Mouse (Mus musculus): Measurements from ENCODE around the gene Ggct. TPM values are rescaled to one million over a fixed set of nuclear protein-coding genes. Genes with fewer than 3 reads are reported as not detected.
A peak's percentile ranks its signal among the peaks of the same experiment; 100 is the strongest.

The Ggct gene
- polyA plus RNA-seq, 1 experiment from 2014 or later, result 9.9 TPM

GRCm38 (mm10) chr6:55018417-55018816, 25.7 kb upstream of the Ggct start:
- Histone ChIP-seq H3K9me3 (ENCODE audit: control insufficient read depth, low read length) (no peaks in the 10 kb centered on the region), H3K4me2 (ENCODE audit: low read length) (no peak overlapping the region), H3K4me1 (ENCODE audit: control insufficient read depth, insufficient read depth, low read length) (no peaks in the 10 kb centered on the region), H3K4me3 (replicated peaks; ENCODE audit: low read depth, low read length) (no peak overlapping the region), H3K27ac (replicated peaks; ENCODE audit: low read depth, low read length) (no peak overlapping the region), H3K36me3 (ENCODE audit: control insufficient read depth, insufficient read depth, low read length) (no peaks in the 10 kb centered on the region), H3K27me3 (ENCODE audit: control insufficient read depth, insufficient read depth, low read length) (no peaks in the 10 kb centered on the region), H3K9ac (replicated peaks; ENCODE audit: low read length) (no peak overlapping the region)
- ATAC-seq (ENCODE audit: low FRiP score, low TSS enrichment), result no peak
- no peak for DNase-seq
- WGBS, result 74% methylated on average over 2 of the region's 2 CpGs

GRCm38 (mm10) chr6:55016710-55017583, 24.2 kb upstream of the Ggct start:
- H3K4me3 ChIP-seq (replicated peaks; ENCODE audit: low read depth, low read length), result no peak overlapping the region
- peak; percentile 81 for ATAC-seq (ENCODE audit: low FRiP score, low TSS enrichment)
- H3K9me3 ChIP-seq (ENCODE audit: control insufficient read depth, low read length), result no peaks in the 10 kb centered on the region
- no peaks in the 10 kb centered on the region for H3K36me3 ChIP-seq (ENCODE audit: control insufficient read depth, insufficient read depth, low read length)
- H3K4me2 ChIP-seq (ENCODE audit: low read length), result no peak overlapping the region
- no peak overlapping the region for H3K9ac ChIP-seq (replicated peaks; ENCODE audit: low read length)
- H3K4me1 ChIP-seq (ENCODE audit: control insufficient read depth, insufficient read depth, low read length), result no peaks in the 10 kb centered on the region
- no peak overlapping the region for H3K27ac ChIP-seq (replicated peaks; ENCODE audit: low read depth, low read length)
- WGBS, result 29% methylated on average over 15 of the region's 15 CpGs
- peak; percentile 94 for DNase-seq
- no peaks in the 10 kb centered on the region for H3K27me3 ChIP-seq (ENCODE audit: control insufficient read depth, insufficient read depth, low read length)

GRCm38 (mm10) chr6:55016236-55016635, 23.5 kb upstream of the Ggct start:
- no peaks in the 10 kb centered on the region for H3K9me3 ChIP-seq (ENCODE audit: control insufficient read depth, low read length)
- peak; percentile 46; the same call in 1 of the 2 replicates for ATAC-seq (ENCODE audit: low FRiP score, low TSS enrichment)
- DNase-seq, result peak; percentile 74
- WGBS, result 21% methylated on average over 5 of the region's 5 CpGs
- H3K4me1 ChIP-seq (ENCODE audit: control insufficient read depth, insufficient read depth, low read length), result no peaks in the 10 kb centered on the region
- no peak overlapping the region for H3K4me2 ChIP-seq (ENCODE audit: low read length)
- no peak overlapping the region for H3K4me3 ChIP-seq (replicated peaks; ENCODE audit: low read depth, low read length)
- H3K27me3 ChIP-seq (ENCODE audit: control insufficient read depth, insufficient read depth, low read length), result no peaks in the 10 kb centered on the region
- no peak overlapping the region for H3K9ac ChIP-seq (replicated peaks; ENCODE audit: low read length)
- H3K27ac ChIP-seq (replicated peaks; ENCODE audit: low read depth, low read length), result no peak overlapping the region
- no peaks in the 10 kb centered on the region for H3K36me3 ChIP-seq (ENCODE audit: control insufficient read depth, insufficient read depth, low read length)

GRCm38 (mm10) chr6:55014184-55014583, 21.4 kb upstream of the Ggct start:
- H3K27ac ChIP-seq (replicated peaks; ENCODE audit: low read depth, low read length), result no peak overlapping the region
- no peak overlapping the region for H3K4me3 ChIP-seq (replicated peaks; ENCODE audit: low read depth, low read length)
- no peaks in the 10 kb centered on the region for H3K27me3 ChIP-seq (ENCODE audit: control insufficient read depth, insufficient read depth, low read length)
- no peaks in the 10 kb centered on the region for H3K36me3 ChIP-seq (ENCODE audit: control insufficient read depth, insufficient read depth, low read length)
- ATAC-seq (ENCODE audit: low FRiP score, low TSS enrichment) (no peak), DNase-seq (no peak)
- H3K9ac ChIP-seq (replicated peaks; ENCODE audit: low read length), result no peak overlapping the region
- H3K9me3 ChIP-seq (ENCODE audit: control insufficient read depth, low read length), result no peaks in the 10 kb centered on the region
- H3K4me1 ChIP-seq (ENCODE audit: control insufficient read depth, insufficient read depth, low read length), result peaks cover 8% of the 10 kb centered on the region; the same call in 1 of the 2 replicates
- 89% methylated on average over 3 of the region's 3 CpGs for WGBS
- H3K4me2 ChIP-seq (ENCODE audit: low read length), result no peak overlapping the region

- Histone ChIP-seq H3K9ac (replicated peaks; ENCODE audit: low read length) (no peak overlapping the region), H3K36me3 (ENCODE audit: control insufficient read depth, insufficient read depth, low read length) (no peaks in the 10 kb centered on the region), H3K4me2 (ENCODE audit: low read length) (no peak overlapping the region), H3K9me3 (ENCODE audit: control insufficient read depth, low read length) (no peaks in the 10 kb centered on the region), H3K27ac (replicated peaks; ENCODE audit: low read depth, low read length) (no peak overlapping the region), H3K4me3 (replicated peaks; ENCODE audit: low read depth, low read length) (no peak overlapping the region), H3K4me1 (ENCODE audit: control insufficient read depth, insufficient read depth, low read length) (peaks cover 8% of the 10 kb centered on the region; the same call in 1 of the 2 replicates), H3K27me3 (ENCODE audit: control insufficient read depth, insufficient read depth, low read length) (no peaks in the 10 kb centered on the region)
- ATAC-seq (ENCODE audit: low FRiP score, low TSS enrichment) (no peak), DNase-seq (no peak)
- 82% methylated on average over 7 of the region's 7 CpGs for WGBS
Observed at GRCm38 (mm10) chr6:55012516-55012915, 19.8 kb upstream of the Ggct start.

- H3K27ac ChIP-seq (replicated peaks; ENCODE audit: low read depth, low read length), result peak overlapping the region; percentile 45; the same call in 1 of the 2 replicates
- 56% methylated on average over 4 of the region's 4 CpGs for WGBS
- ATAC-seq (ENCODE audit: low FRiP score, low TSS enrichment) (no peak), DNase-seq (peak; percentile 43)
- H3K36me3 ChIP-seq (ENCODE audit: control insufficient read depth, insufficient read depth, low read length), result no peaks in the 10 kb centered on the region
- peaks cover 8% of the 10 kb centered on the region; the same call in 1 of the 2 replicates for H3K4me1 ChIP-seq (ENCODE audit: control insufficient read depth, insufficient read depth, low read length)
- no peaks in the 10 kb centered on the region for H3K27me3 ChIP-seq (ENCODE audit: control insufficient read depth, insufficient read depth, low read length)
- 0 out of 2 replicates have a peak overlapping the region, but pooled peaks have one; percentile 20 for H3K9ac ChIP-seq (replicated peaks; ENCODE audit: low read length)
- no peaks in the 10 kb centered on the region for H3K9me3 ChIP-seq (ENCODE audit: control insufficient read depth, low read length)
- peak overlapping the region; percentile 24; the same call in 1 of the 2 replicates for H3K4me2 ChIP-seq (ENCODE audit: low read length)
- no peak overlapping the region for H3K4me3 ChIP-seq (replicated peaks; ENCODE audit: low read depth, low read length)
Observed at GRCm38 (mm10) chr6:55010330-55011091, 17.8 kb upstream of the Ggct start.

- Histone ChIP-seq H3K4me1 (ENCODE audit: control insufficient read depth, insufficient read depth, low read length) (peaks cover 8% of the 10 kb centered on the region; the same call in 1 of the 2 replicates), H3K4me3 (replicated peaks; ENCODE audit: low read depth, low read length) (no peak overlapping the region), H3K9ac (replicated peaks; ENCODE audit: low read length) (peak overlapping the region; percentile 31; the same call in 1 of the 2 replicates), H3K9me3 (ENCODE audit: control insufficient read depth, low read length) (no peaks in the 10 kb centered on the region), H3K27ac (replicated peaks; ENCODE audit: low read depth, low read length) (peak overlapping the region; percentile 79), H3K27me3 (ENCODE audit: control insufficient read depth, insufficient read depth, low read length) (no peaks in the 10 kb centered on the region), H3K36me3 (ENCODE audit: control insufficient read depth, insufficient read depth, low read length) (no peaks in the 10 kb centered on the region), H3K4me2 (ENCODE audit: low read length) (peak overlapping the region; percentile 47)
- WGBS, result 12% methylated on average over 16 of the region's 16 CpGs
- DNase-seq (peak; percentile 64), ATAC-seq (ENCODE audit: low FRiP score, low TSS enrichment) (peak; percentile 68; the same call in 1 of the 2 replicates)
Observed at GRCm38 (mm10) chr6:55009391-55010230, 16.9 kb upstream of the Ggct start.

GRCm38 (mm10) chr6:55008401-55008800, 15.7 kb upstream of the Ggct start:
- no peak for DNase-seq
- Histone ChIP-seq H3K36me3 (ENCODE audit: control insufficient read depth, insufficient read depth, low read length) (no peaks in the 10 kb centered on the region), H3K27me3 (ENCODE audit: control insufficient read depth, insufficient read depth, low read length) (no peaks in the 10 kb centered on the region), H3K4me1 (ENCODE audit: control insufficient read depth, insufficient read depth, low read length) (peaks cover 8% of the 10 kb centered on the region; the same call in 1 of the 2 replicates), H3K4me2 (ENCODE audit: low read length) (no peak overlapping the region), H3K27ac (replicated peaks; ENCODE audit: low read depth, low read length) (no peak overlapping the region), H3K4me3 (replicated peaks; ENCODE audit: low read depth, low read length) (no peak overlapping the region), H3K9me3 (ENCODE audit: control insufficient read depth, low read length) (no peaks in the 10 kb centered on the region), H3K9ac (replicated peaks; ENCODE audit: low read length) (no peak overlapping the region)
- no peak for ATAC-seq (ENCODE audit: low FRiP score, low TSS enrichment)
- 92% methylated on average over 8 of the region's 8 CpGs for WGBS

Data from midbrain, embryonic 14.5 days (tissue).